Mouse (Mus musculus) liver, embryonic 14.5 days (tissue): ENCODE data around the gene Hoxd11. TPM values are rescaled to one million over a fixed set of nuclear protein-coding genes. Genes with fewer than 3 reads are reported as not detected.

Experiments
- ATAC-seq: fragments of 200-750 bp; cut with Nextera tagmentation; 2 replicates; pipeline ENCODE4 v1.8.0; 2017; ENCODE audit warnings: moderate number of reproducible peaks, mild to moderate bottlenecking, moderate library complexity; ENCODE audit not compliant: insufficient read depth
- DNase-seq, 3 experiments: peaks; one replicate each; pipeline ENCODE4 v3.0.0-alpha.2; 2012 to 2013; ENCODE audit warnings: low read depth in 3 of 3, low spot score in 3 of 3
- H3K27ac ChIP-seq: fragments of 300-500 bp; sonication (generic); 2 replicates; pipeline ENCODE4 v1.5.1; 2014; ENCODE audit warnings: moderate library complexity, mild to moderate bottlenecking, control low read depth, inconsistent platforms
- H3K27me3 ChIP-seq: fragments of 300-500 bp; sonication (generic); 2 replicates; pipeline ENCODE4 v1.6.1; 2014; ENCODE audit warnings: mild to moderate bottlenecking, low read length, moderate library complexity; ENCODE audit not compliant: control insufficient read depth, insufficient read depth
- H3K36me3 ChIP-seq: fragments of 300-500 bp; sonication (generic); replicated peaks from 2 replicates; pipeline ENCODE4 v1.6.1; 2014; ENCODE audit warnings: low read depth; ENCODE audit not compliant: control insufficient read depth, insufficient read depth
- H3K4me1 ChIP-seq, 2 experiments: fragments of 200-500 bp in 1 of 2; fragments of 300-500 bp in 1 of 2; sonication (generic) in 1 of 2; replicated peaks; 2 replicates each; pipeline ENCODE4 v1.6.1; 2012 to 2014; ENCODE audit warnings: antibody characterized with exemption in 1 of 2, inconsistent platforms in 1 of 2, low read length in 1 of 2; ENCODE audit not compliant: control insufficient read depth in 2 of 2, insufficient read depth in 2 of 2
- H3K4me2 ChIP-seq: fragments of 300-500 bp; sonication (generic); 2 replicates; pipeline ENCODE4 v1.6.1; 2014; ENCODE audit warnings: low read depth, mild to moderate bottlenecking, control low read depth, moderate library complexity
- H3K4me3 ChIP-seq, 2 experiments: fragments of 200-500 bp in 1 of 2; fragments of 300-500 bp in 1 of 2; sonication (generic) in 1 of 2; 2 replicates each; pipeline ENCODE4 v1.5.1; 2012 to 2014; ENCODE audit warnings: low read depth in 2 of 2, low read length in 2 of 2, mild to moderate bottlenecking in 2 of 2, control low read depth in 1 of 2, inconsistent platforms in 1 of 2, moderate library complexity in 1 of 2; ENCODE audit not compliant: insufficient read depth in 1 of 2
- H3K9ac ChIP-seq: fragments of 300-500 bp; sonication (generic); replicated peaks from 2 replicates; pipeline ENCODE4 v1.6.1; 2014; ENCODE audit warnings: mild to moderate bottlenecking, control low read depth, moderate library complexity
- H3K9me3 ChIP-seq: fragments of 300-500 bp; sonication (generic); 2 replicates; pipeline ENCODE4 v1.6.1; 2016; ENCODE audit warnings: low read length, mixed read lengths; ENCODE audit not compliant: control insufficient read depth
- CTCF ChIP-seq: IDR thresholded peaks from 2 replicates; pipeline ENCODE4 v1.5.1; 2016; ENCODE audit warnings: antibody characterized with exemption, low read depth, control low read depth
- EP300 ChIP-seq: IDR thresholded peaks from 2 replicates; pipeline ENCODE4 v1.6.1; 2016; ENCODE audit warnings: antibody characterized with exemption, low read depth
- WGBS: fragments of 180-500 bp; shearing (Covaris S2); extraction: QIAGEN DNeasy Blood & Tissue Kit; methylation state at CpG from one replicate; pipeline ENCODE4 v1.1.7; 2014; ENCODE audit not compliant: insufficient replicate concordance; 5-methylcytosine and 5-hydroxymethylcytosine counted together
- polyA plus RNA-seq, 2 experiments: library from polyadenylated mRNA; depleted of rRNA in 1 of 2; stranded (reverse) in 1 of 2; unstranded in 1 of 2; fragments of >200 nt; fragmentation: Nextera tagmentation in 1 of 2; extraction: Ambion mirVana in 1 of 2; gene quantifications; 2 replicates each; pipeline versions ENCODE4 v1.2.1 to v1.2.3; 2012 to 2014

Gene Hoxd11
- polyA plus RNA-seq, 2 experiments = 0.09 TPM; not detected in 1

GRCm38 (mm10) chr2:74732513-74733316, 53.4 kb downstream of the Hoxd11 start:
- Histone ChIP-seq H3K9ac (no peak overlapping the region), H3K36me3 (no peaks in the 10 kb centered on the region), H3K4me1 (no peaks in the 10 kb centered on the region), H3K4me2 (no peak overlapping the region), H3K27ac (no peak overlapping the region), H3K4me3 (no peak overlapping the region), H3K27me3 (peaks cover 99% of the 10 kb centered on the region), H3K9me3 (no peaks in the 10 kb centered on the region)
- 2% methylated on average over 52 of the region's 52 CpGs for WGBS
- ATAC-seq = no peak
- no peak for DNase-seq
- TF ChIP-seq EP300 (no peak), CTCF (no peak)

DNA sequence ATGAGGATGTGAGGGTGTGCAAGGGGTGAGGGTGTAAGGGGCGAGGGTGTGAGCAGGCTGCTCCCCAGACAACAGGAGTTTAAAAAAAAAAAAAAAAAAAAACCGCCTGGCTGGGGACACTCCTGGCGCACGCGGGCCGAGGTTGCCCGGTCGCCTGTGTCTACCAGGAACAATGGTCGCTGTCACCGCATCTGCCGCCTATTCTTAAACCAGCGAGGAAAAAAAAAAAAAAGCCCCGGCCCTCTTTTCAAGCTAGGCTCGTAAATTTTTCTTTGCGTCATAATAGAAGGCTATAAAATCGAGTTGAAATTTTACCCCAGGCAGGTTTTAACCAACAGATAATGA, 53.9 kb downstream of the Hoxd11 start:
- no peak overlapping the region for H3K9ac ChIP-seq
- H3K27me3 ChIP-seq = peaks cover 99% of the 10 kb centered on the region
- TF ChIP-seq EP300 = no peak
- TF ChIP-seq CTCF = no peak
- WGBS = 1% methylated on average over 14 of the region's 16 CpGs
- H3K4me1 ChIP-seq = no peaks in the 10 kb centered on the region
- no peak for DNase-seq
- no peak for ATAC-seq
- H3K36me3 ChIP-seq = no peaks in the 10 kb centered on the region
- no peaks in the 10 kb centered on the region for H3K9me3 ChIP-seq
- H3K4me2 ChIP-seq = no peak overlapping the region
- H3K27ac ChIP-seq = no peak overlapping the region
- no peak overlapping the region for H3K4me3 ChIP-seq

- 2% methylated on average over 6 of the region's 6 CpGs for WGBS
- Histone ChIP-seq H3K27ac (no peak overlapping the region), H3K4me3 (no peak overlapping the region), H3K4me2 (no peak overlapping the region), H3K4me1 (no peaks in the 10 kb centered on the region), H3K9me3 (no peaks in the 10 kb centered on the region), H3K36me3 (no peaks in the 10 kb centered on the region), H3K9ac (no peak overlapping the region), H3K27me3 (peaks cover 99% of the 10 kb centered on the region)
- no peak for TF ChIP-seq EP300
- ATAC-seq (no peak), DNase-seq (no peak)
Observed at GRCm38 (mm10) chr2:74733765-74734164, 54.4 kb downstream of the Hoxd11 start.

DNA sequence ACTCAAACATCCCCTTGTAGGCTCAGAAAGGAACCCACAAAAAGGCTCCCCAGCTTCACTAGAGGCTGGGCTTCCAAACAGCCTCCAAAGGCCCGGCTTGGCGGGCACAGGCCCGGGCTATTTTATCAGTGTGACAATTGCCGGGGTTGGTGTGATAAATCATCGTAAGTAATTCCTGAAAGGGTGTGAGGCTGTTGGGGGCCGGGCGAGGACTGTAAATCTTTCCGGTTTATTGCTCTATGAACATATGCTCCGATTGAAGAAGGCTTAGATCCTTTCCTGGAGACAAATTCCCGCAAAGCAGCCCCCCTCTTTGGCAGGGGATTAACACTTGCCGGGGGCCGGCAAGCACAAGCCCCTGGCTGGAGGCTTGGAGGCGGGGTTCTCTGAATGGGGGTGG, 55.1 kb downstream of the Hoxd11 start:
- Histone ChIP-seq H3K9ac (no peak overlapping the region), H3K4me3 (no peak overlapping the region), H3K4me1 (no peaks in the 10 kb centered on the region), H3K9me3 (no peaks in the 10 kb centered on the region), H3K4me2 (no peak overlapping the region), H3K27ac (no peak overlapping the region), H3K36me3 (no peaks in the 10 kb centered on the region), H3K27me3 (peaks cover 99% of the 10 kb centered on the region)
- TF ChIP-seq EP300 (no peak), CTCF (no peak)
- ATAC-seq (no peak), DNase-seq (no peak)
- WGBS = 5% methylated on average over 13 of the region's 13 CpGs

- DNase-seq = no peak
Observed at GRCm38 (mm10) chr2:74734996-74735811, 55.8 kb downstream of the Hoxd11 start.

More at GRCm38 (mm10) chr2:74734996-74735811, 55.8 kb downstream of the Hoxd11 start:
- WGBS = 8% methylated on average over 27 of the region's 27 CpGs
- Histone ChIP-seq H3K9ac (no peak overlapping the region), H3K4me2 (no peak overlapping the region), H3K27me3 (peaks cover 100% of the 10 kb centered on the region), H3K36me3 (no peaks in the 10 kb centered on the region), H3K4me3 (no peak overlapping the region), H3K27ac (no peak overlapping the region), H3K9me3 (no peaks in the 10 kb centered on the region), H3K4me1 (no peaks in the 10 kb centered on the region)
- TF ChIP-seq CTCF (no peak), EP300 (no peak)
- ATAC-seq = no peak
